Mouse (Mus musculus) MEL (cell line): ENCODE results near the gene Olfr503. TPM values are rescaled to one million over a fixed set of nuclear protein-coding genes. Genes with fewer than 3 reads are reported as not detected.
"Not testable (repeated sequence)": the region's sequence is repeated elsewhere in the genome, so short reads cannot be mapped to it uniquely, and the experiment has no call there.

Experiments used
- DNase-seq: peaks from one replicate; pipeline ENCODE4 v3.0.0; 2011; ENCODE audit warnings: low read depth, low spot score
- H3K27ac ChIP-seq: 2 replicates; pipeline ENCODE4 v1.5.1; 2012; ENCODE audit warnings: low read depth, mild to moderate bottlenecking, control low read depth, low read length, moderate library complexity; ENCODE audit not compliant: control insufficient read depth
- H3K27me3 ChIP-seq, 2 experiments: fragments of 150-350 bp in 1 of 2; sonication (generic) in 1 of 2; 2 replicates each; pipeline ENCODE4 v1.6.1; 2012; ENCODE audit warnings: low read length in 2 of 2, mild to moderate bottlenecking in 2 of 2, improper control_type of control experiment in 1 of 2, moderate library complexity in 1 of 2; ENCODE audit not compliant: insufficient read depth in 2 of 2, control insufficient read depth in 1 of 2
- H3K36me3 ChIP-seq, 2 experiments: 2 replicates each; pipeline ENCODE4 v1.6.1; 2012 to 2014; ENCODE audit warnings: low read length in 2 of 2, improper control_type of control experiment in 1 of 2, inconsistent platforms in 1 of 2, mild to moderate bottlenecking in 1 of 2; ENCODE audit not compliant: insufficient read depth in 2 of 2, control insufficient read depth in 1 of 2
- H3K4me1 ChIP-seq, 2 experiments: fragments of 150-350 bp in 1 of 2; sonication (generic) in 1 of 2; 2 replicates each; pipeline ENCODE4 v1.6.1; 2012; ENCODE audit warnings: low read length in 2 of 2, improper control_type of control experiment in 1 of 2, mild to moderate bottlenecking in 1 of 2; ENCODE audit not compliant: insufficient read depth in 2 of 2, control insufficient read depth in 1 of 2
- H3K4me3 ChIP-seq, 2 experiments: fragments of 150-350 bp in 1 of 2; sonication (generic) in 1 of 2; 2 replicates each; pipeline ENCODE4 v1.5.1; 2012; ENCODE audit warnings: low read depth in 2 of 2, low read length in 2 of 2, mild to moderate bottlenecking in 2 of 2, moderate library complexity in 2 of 2, control low read depth in 1 of 2, improper control_type of control experiment in 1 of 2; ENCODE audit not compliant: control insufficient read depth in 1 of 2, insufficient read depth in 1 of 2
- H3K79me2 ChIP-seq: 2 replicates; pipeline ENCODE4 v1.6.1; 2012; ENCODE audit warnings: mild to moderate bottlenecking, low read length, moderate library complexity; ENCODE audit not compliant: control insufficient read depth, poor library complexity, insufficient read depth
- H3K9ac ChIP-seq: 2 replicates; pipeline ENCODE4 v1.6.1; 2012; ENCODE audit warnings: low read depth, mild to moderate bottlenecking, control low read depth, low read length, moderate library complexity; ENCODE audit not compliant: control insufficient read depth, poor library complexity, severe bottlenecking
- H3K9me3 ChIP-seq: fragments of 150-350 bp; sonication (generic); replicated peaks from 2 replicates; pipeline ENCODE4 v1.6.1; 2012; ENCODE audit warnings: mild to moderate bottlenecking, low read length, improper control_type of control experiment, moderate library complexity; ENCODE audit not compliant: insufficient read depth
- CTCF ChIP-seq, 3 experiments: IDR thresholded peaks in 2 of 3; conservative IDR thresholded peaks in 1 of 3; 2 replicates each; pipeline ENCODE4 v1.5.1; 2011 to 2012; ENCODE audit warnings: low read length in 3 of 3, low read depth in 2 of 3, mild to moderate bottlenecking in 2 of 3, improper control_type of control experiment in 1 of 3, inconsistent platforms in 1 of 3, mixed read lengths in 1 of 3, moderate library complexity in 1 of 3; ENCODE audit not compliant: control insufficient read depth in 1 of 3, insufficient read depth in 1 of 3, poor library complexity in 1 of 3, severe bottlenecking in 1 of 3
- E2F4 ChIP-seq: IDR thresholded peaks from 2 replicates; pipeline ENCODE4 v1.6.1; 2011; ENCODE audit warnings: low read depth, low read length, improper control_type of control experiment, borderline replicate concordance
- EP300 ChIP-seq, 2 experiments: IDR thresholded peaks; 2 replicates each; pipeline ENCODE4 v1.6.1; 2011; ENCODE audit warnings: improper control_type of control experiment in 2 of 2, low read length in 2 of 2, low read depth in 1 of 2, mild to moderate bottlenecking in 1 of 2
- HCFC1 ChIP-seq: IDR thresholded peaks from 2 replicates; pipeline ENCODE4 v1.6.1; 2012; ENCODE audit warnings: low read depth, mild to moderate bottlenecking, inconsistent platforms, low read length, improper control_type of control experiment, moderate library complexity
- JUND ChIP-seq: IDR thresholded peaks from 2 replicates; pipeline ENCODE4 v1.6.1; 2011; ENCODE audit warnings: low read depth, mild to moderate bottlenecking, improper control_type of control experiment, low read length
- MAFK ChIP-seq: IDR thresholded peaks from 2 replicates; pipeline ENCODE4 v1.6.1; 2011; ENCODE audit warnings: low read depth, mild to moderate bottlenecking, low read length, improper control_type of control experiment, borderline replicate concordance
- MEF2A ChIP-seq: IDR thresholded peaks from 2 replicates; pipeline ENCODE4 v1.6.1; 2014; ENCODE audit warnings: low read depth, mild to moderate bottlenecking, inconsistent platforms, low read length, improper control_type of control experiment; ENCODE audit not compliant: poor library complexity, insufficient replicate concordance, severe bottlenecking; ENCODE audit errors: extremely low read depth
- MXI1 ChIP-seq: IDR thresholded peaks from 2 replicates; pipeline ENCODE4 v1.6.1; 2011; ENCODE audit warnings: mild to moderate bottlenecking, low read depth, low read length, improper control_type of control experiment
- MYC ChIP-seq: IDR thresholded peaks from 2 replicates; pipeline ENCODE4 v1.6.1; 2011; ENCODE audit warnings: low read depth, mild to moderate bottlenecking, low read length, improper control_type of control experiment, moderate library complexity
- NELFE ChIP-seq: IDR thresholded peaks from 2 replicates; pipeline ENCODE4 v1.6.1; 2011; ENCODE audit warnings: low read depth, low read length, improper control_type of control experiment
- POLR2A ChIP-seq, 2 experiments: IDR thresholded peaks; 2 replicates each; pipeline ENCODE4 v1.6.1; 2011 to 2012; ENCODE audit warnings: low read length in 2 of 2, mild to moderate bottlenecking in 2 of 2, control low read depth in 1 of 2, improper control_type of control experiment in 1 of 2, low read depth in 1 of 2, moderate library complexity in 1 of 2; ENCODE audit not compliant: control insufficient read depth in 1 of 2, insufficient read depth in 1 of 2, poor library complexity in 1 of 2
- POLR2AphosphoS2 ChIP-seq: IDR thresholded peaks from 2 replicates; pipeline ENCODE4 v1.6.1; 2011; ENCODE audit warnings: low read length, improper control_type of control experiment
- POLR2AphosphoS5 ChIP-seq: IDR thresholded peaks from 2 replicates; pipeline ENCODE4 v1.6.1; 2012; ENCODE audit warnings: low read depth, borderline replicate concordance, mild to moderate bottlenecking, inconsistent platforms, low read length, moderate library complexity, mixed read lengths
- RCOR1 ChIP-seq: IDR thresholded peaks from 2 replicates; pipeline ENCODE4 v1.6.1; 2012; ENCODE audit warnings: low read depth, mild to moderate bottlenecking, inconsistent platforms, low read length, improper control_type of control experiment
- TCF12 ChIP-seq: IDR thresholded peaks from 2 replicates; pipeline ENCODE4 v1.6.1; 2014; ENCODE audit warnings: low read depth, mild to moderate bottlenecking, inconsistent platforms, low read length, improper control_type of control experiment, moderate library complexity
- UBTF ChIP-seq: IDR thresholded peaks from 2 replicates; pipeline ENCODE4 v1.6.1; 2012; ENCODE audit warnings: low read depth, mild to moderate bottlenecking, inconsistent platforms, low read length, improper control_type of control experiment, moderate library complexity, borderline replicate concordance; ENCODE audit not compliant: insufficient read depth
- USF2 ChIP-seq, 2 experiments: IDR thresholded peaks; 2 replicates each; pipeline ENCODE4 v1.6.1; 2011 to 2012; ENCODE audit warnings: improper control_type of control experiment in 2 of 2, low read length in 2 of 2, borderline replicate concordance in 1 of 2, inconsistent platforms in 1 of 2, low read depth in 1 of 2, mild to moderate bottlenecking in 1 of 2; ENCODE audit not compliant: insufficient read depth in 1 of 2
- ZMIZ1 ChIP-seq: IDR thresholded peaks from 2 replicates; pipeline ENCODE4 v1.6.1; 2012; ENCODE audit warnings: low read depth, mild to moderate bottlenecking, inconsistent platforms, low read length, improper control_type of control experiment, moderate library complexity
- ZNF384 ChIP-seq: IDR thresholded peaks from 2 replicates; pipeline ENCODE4 v1.6.1; 2012; ENCODE audit warnings: low read depth, mild to moderate bottlenecking, inconsistent platforms, low read length, improper control_type of control experiment
- polyA plus RNA-seq, 2 experiments: library from polyadenylated mRNA; stranded (reverse) in 1 of 2; unstranded in 1 of 2; fragments of >175 nt in 1 of 2; fragments of >200 nt in 1 of 2; gene quantifications; 2 replicates each; pipeline versions ENCODE4 v1.2.1 to v1.2.4; 2012; ENCODE audit warnings: low replicate concordance in 2 of 2, low read depth in 1 of 2; ENCODE audit not compliant: insufficient read length in 2 of 2, insufficient read depth in 1 of 2, missing spikeins in 1 of 2
- total RNA-seq: library from RNA; depleted of rRNA; stranded (reverse); fragments of 300-350 nt; gene quantifications from 2 replicates; pipeline ENCODE4 v1.2.3, GENCODE M21; 2012; rRNA removed

Gene Olfr503
- total RNA-seq = not detected in 2 replicates
- not detected for polyA plus RNA-seq

- H3K79me2 ChIP-seq, H3K27ac ChIP-seq, H3K4me3 ChIP-seq, H3K9me3 ChIP-seq, H3K27me3 ChIP-seq, DNase-seq, H3K9ac ChIP-seq, H3K36me3 ChIP-seq, H3K4me1 ChIP-seq: not testable (repeated sequence)
Observed at GRCm38 (mm10) chr7:108544227-108544626, at the start of gene Olfr503. Gene Olfr503, plus strand, starts transcription at chr7:108544527.

GRCm38 (mm10) chr7:108524965-108525364 lies 19.4 kb upstream of the Olfr503 start, which contains the start of gene Olfr502:
Gene Olfr502, minus strand, starts transcription at chr7:108525065.
- H3K9ac ChIP-seq = no peak within 1 kb of the TSS
- no peak within 1 kb of the TSS for H3K4me3 ChIP-seq
- H3K9me3 ChIP-seq = no peaks in the 10 kb centered on the region
- no peaks in the 10 kb centered on the region for H3K79me2 ChIP-seq
- no peaks in the 10 kb centered on the region for H3K36me3 ChIP-seq
- H3K27ac ChIP-seq = no peak within 1 kb of the TSS
- TF ChIP-seq MAFK = no peak
- no peak for TF ChIP-seq UBTF
- TF ChIP-seq POLR2AphosphoS2 = no peak
- TF ChIP-seq EP300 (IDR thresholded peaks at IDR 0.05; ENCODE audit: low read depth in 1 of 2, low read length in 2 of 2) = no peak
- no peak for TF ChIP-seq POLR2AphosphoS5
- no peak for TF ChIP-seq NELFE
- TF ChIP-seq HCFC1 = no peak
- DNase-seq = no peak
- no peaks in the 10 kb centered on the region for H3K4me1 ChIP-seq
- H3K27me3 ChIP-seq = no peaks in the 10 kb centered on the region

GRCm38 (mm10) chr7:108542416-108542815 lies 1.9 kb upstream of the Olfr503 start:
- H3K9ac ChIP-seq = no peak overlapping the region
- H3K9me3 ChIP-seq = no peaks in the 10 kb centered on the region
- no peak for DNase-seq
- H3K36me3 ChIP-seq = no peaks in the 10 kb centered on the region
- H3K27ac ChIP-seq = no peak overlapping the region
- H3K4me3 ChIP-seq = no peak overlapping the region
- TF ChIP-seq CTCF (IDR thresholded peaks at IDR 0.05 in 2 of 3, conservative IDR thresholded peaks at IDR 0.05 in 1 of 3; ENCODE audit: control insufficient read depth in 1 of 3, insufficient read depth in 1 of 3, low read depth in 2 of 3, low read length in 3 of 3, poor library complexity in 1 of 3, severe bottlenecking in 1 of 3) = no peak
- no peak for TF ChIP-seq POLR2A (IDR thresholded peaks at IDR 0.05; ENCODE audit: control insufficient read depth in 1 of 2, insufficient read depth in 1 of 2, low read depth in 1 of 2, low read length in 2 of 2, poor library complexity in 1 of 2)
- TF ChIP-seq E2F4 = no peak
- no peak for TF ChIP-seq USF2 (IDR thresholded peaks at IDR 0.05; ENCODE audit: borderline replicate concordance in 1 of 2, insufficient read depth in 1 of 2, low read depth in 1 of 2, low read length in 2 of 2)
- no peak for TF ChIP-seq JUND
- no peak for TF ChIP-seq EP300 (IDR thresholded peaks at IDR 0.05; ENCODE audit: low read depth in 1 of 2, low read length in 2 of 2)
- TF ChIP-seq MEF2A = no peak
- TF ChIP-seq ZMIZ1 = no peak
- TF ChIP-seq MXI1 = no peak
- no peak for TF ChIP-seq RCOR1
- TF ChIP-seq ZNF384 = no peak
- TF ChIP-seq TCF12 = no peak
- TF ChIP-seq MYC = no peak
- TF ChIP-seq, all 39 proteins: peak for 0
- Histone ChIP-seq H3K27me3 (no peaks in the 10 kb centered on the region), H3K79me2 (no peaks in the 10 kb centered on the region), H3K4me1 (no peaks in the 10 kb centered on the region)
